Mouse (Mus musculus): ENCODE measurements at regions not wholly inside any gene's neighbourhood (a gene's known extent, or its start where the extent isn't known, plus 50 kb on each side); places are given as distances from the start of the nearest gene placed in this dataset.

DNA sequence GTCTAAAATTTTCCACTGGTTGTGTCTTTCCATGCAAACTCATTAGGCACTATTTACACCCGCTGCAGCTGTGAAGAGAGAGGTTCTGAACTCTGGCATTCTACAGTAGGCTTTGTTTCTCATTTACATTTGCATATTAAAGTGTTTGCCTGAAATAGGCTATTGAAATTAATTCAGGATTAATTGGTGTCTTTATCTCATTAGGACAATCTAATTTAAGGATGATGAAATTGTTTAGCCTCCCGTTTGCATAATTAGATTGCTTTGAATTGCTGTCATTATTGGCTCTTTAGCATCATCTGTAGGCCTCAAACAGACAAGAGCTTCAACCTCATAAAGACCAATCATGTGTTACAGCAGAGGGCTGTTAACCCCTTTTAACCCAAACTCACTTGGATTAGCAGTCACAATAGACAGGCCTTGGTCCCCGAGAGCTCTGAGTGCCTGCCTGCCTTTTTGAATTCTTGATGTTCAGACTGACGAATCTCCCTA is 476.7 kb upstream of the Pbx1 start:
- DNase-seq (ENCODE audit: low spot score) = no peak
- ATAC-seq = no peak
- H3K27ac ChIP-seq (ENCODE audit: low read length) = no peak overlapping the region
- H3K36me3 ChIP-seq (ENCODE audit: insufficient read depth, low read length) = no peaks in the 10 kb centered on the region
- H3K27me3 ChIP-seq (replicated peaks; ENCODE audit: insufficient read depth, low read length) = no peaks in the 10 kb centered on the region
- TF ChIP-seq EP300 (IDR thresholded peaks at IDR 0.05) (no peak), CTCF (IDR thresholded peaks at IDR 0.05) (no peak)
- no peak overlapping the region for H3K4me2 ChIP-seq (replicated peaks; ENCODE audit: low read depth, low read length)
- H3K4me1 ChIP-seq (ENCODE audit: insufficient read depth, low read depth, low read length) = no peaks in the 10 kb centered on the region
- 73% methylated on average over 4 of the region's 4 CpGs for WGBS
- no peak overlapping the region for H3K4me3 ChIP-seq (ENCODE audit: low read depth, low read length)
- no peak overlapping the region for H3K9ac ChIP-seq (replicated peaks; ENCODE audit: low read depth)
- no peaks in the 10 kb centered on the region for H3K9me3 ChIP-seq (ENCODE audit: low read length)

DNA sequence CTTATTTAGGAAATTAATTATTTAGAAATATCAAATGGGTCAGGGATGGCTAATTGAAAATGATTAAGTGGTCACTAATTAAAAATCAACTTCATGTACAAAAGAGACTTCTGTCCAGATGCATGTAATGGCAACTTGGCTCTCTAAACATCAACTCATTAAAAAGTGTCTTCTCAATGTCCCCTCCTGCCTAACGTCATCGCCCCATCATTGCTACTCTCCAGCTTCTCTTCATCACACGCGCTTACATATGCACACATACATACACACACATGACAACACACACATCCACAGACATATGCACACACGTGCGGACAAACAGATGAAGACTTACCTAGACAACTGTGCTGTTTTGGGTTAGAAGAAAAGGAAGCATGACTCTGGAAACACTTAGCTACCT is 476.1 kb upstream of the Pbx1 start:
- H3K9ac ChIP-seq (replicated peaks; ENCODE audit: low read depth) = no peak overlapping the region

DNA sequence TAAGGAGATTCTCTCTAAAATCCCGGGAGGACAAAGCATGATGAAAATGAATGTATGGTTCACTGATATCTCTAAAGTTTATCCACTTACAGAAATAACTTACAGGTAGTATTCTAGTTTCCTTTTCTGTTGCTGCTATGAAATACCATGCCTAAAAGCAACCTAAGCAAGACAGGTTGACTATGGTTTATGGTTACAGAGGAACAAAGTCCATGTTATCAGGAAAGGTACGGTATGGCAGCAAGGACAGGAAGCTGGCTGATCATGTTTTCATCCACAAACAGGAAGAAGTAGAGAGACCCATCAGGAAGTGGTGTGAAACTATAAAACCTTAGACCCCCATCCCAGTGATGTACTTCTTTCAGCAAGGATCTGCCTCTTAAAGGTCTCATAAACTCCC is 466.4 kb upstream of the Pbx1 start:
- Histone ChIP-seq H3K9me3 (ENCODE audit: low read length) (no peaks in the 10 kb centered on the region), H3K9ac (replicated peaks; ENCODE audit: low read depth) (no peak overlapping the region), H3K27ac (ENCODE audit: low read length) (no peak overlapping the region), H3K4me3 (ENCODE audit: low read depth, low read length) (no peak overlapping the region), H3K27me3 (replicated peaks; ENCODE audit: insufficient read depth, low read length) (no peaks in the 10 kb centered on the region), H3K36me3 (ENCODE audit: insufficient read depth, low read length) (no peaks in the 10 kb centered on the region), H3K4me1 (ENCODE audit: insufficient read depth, low read depth, low read length) (no peaks in the 10 kb centered on the region), H3K4me2 (replicated peaks; ENCODE audit: low read depth, low read length) (no peak overlapping the region)
- TF ChIP-seq EP300 (IDR thresholded peaks at IDR 0.05) (no peak), CTCF (IDR thresholded peaks at IDR 0.05) (no peak)
- DNase-seq (ENCODE audit: low spot score) (no peak), ATAC-seq (no peak)
- 72% methylated on average over 2 of the region's 2 CpGs for WGBS

More for the DNA sequence above, 476.1 kb upstream of the Pbx1 start:
- H3K4me1 ChIP-seq (ENCODE audit: insufficient read depth, low read depth, low read length) = no peaks in the 10 kb centered on the region
- ATAC-seq = no peak
- H3K4me3 ChIP-seq (ENCODE audit: low read depth, low read length) = no peak overlapping the region
- H3K4me2 ChIP-seq (replicated peaks; ENCODE audit: low read depth, low read length) = no peak overlapping the region
- no peak for DNase-seq (ENCODE audit: low spot score)
- no peaks in the 10 kb centered on the region for H3K27me3 ChIP-seq (replicated peaks; ENCODE audit: insufficient read depth, low read length)
- no peaks in the 10 kb centered on the region for H3K36me3 ChIP-seq (ENCODE audit: insufficient read depth, low read length)
- H3K27ac ChIP-seq (ENCODE audit: low read length) = no peak overlapping the region
- H3K9me3 ChIP-seq (ENCODE audit: low read length) = no peaks in the 10 kb centered on the region
- TF ChIP-seq CTCF (IDR thresholded peaks at IDR 0.05) (no peak), EP300 (IDR thresholded peaks at IDR 0.05) (no peak)
- WGBS = 88% methylated on average over 6 of the region's 6 CpGs

GRCm38 (mm10) chr1:168861577-168861976 is 429.5 kb upstream of the Pbx1 start:
- H3K36me3 ChIP-seq (ENCODE audit: insufficient read depth, low read length) = no peaks in the 10 kb centered on the region
- H3K4me2 ChIP-seq (replicated peaks; ENCODE audit: low read depth, low read length) = no peak overlapping the region
- no peak for TF ChIP-seq CTCF (IDR thresholded peaks at IDR 0.05)
- no peak for TF ChIP-seq EP300 (IDR thresholded peaks at IDR 0.05)
- no peak overlapping the region for H3K27ac ChIP-seq (ENCODE audit: low read length)
- DNase-seq (ENCODE audit: low spot score) = no peak
- WGBS = 39% methylated on average over 3 of the region's 3 CpGs
- no peak overlapping the region for H3K9ac ChIP-seq (replicated peaks; ENCODE audit: low read depth)
- H3K9me3 ChIP-seq (ENCODE audit: low read length) = no peaks in the 10 kb centered on the region
- no peaks in the 10 kb centered on the region for H3K27me3 ChIP-seq (replicated peaks; ENCODE audit: insufficient read depth, low read length)
- no peak for ATAC-seq
- H3K4me1 ChIP-seq (ENCODE audit: insufficient read depth, low read depth, low read length) = no peaks in the 10 kb centered on the region
- H3K4me3 ChIP-seq (ENCODE audit: low read depth, low read length) = no peak overlapping the region

- H3K9me3 ChIP-seq (ENCODE audit: low read length) = no peaks in the 10 kb centered on the region
- no peak overlapping the region for H3K4me2 ChIP-seq (replicated peaks; ENCODE audit: low read depth, low read length)
- no peak overlapping the region for H3K9ac ChIP-seq (replicated peaks; ENCODE audit: low read depth)
- TF ChIP-seq CTCF (IDR thresholded peaks at IDR 0.05) (no peak), EP300 (IDR thresholded peaks at IDR 0.05) (no peak)
- peak; percentile 8 for DNase-seq (ENCODE audit: low spot score)
- peaks cover 4% of the 10 kb centered on the region; the same call in 1 of the 2 replicates for H3K4me1 ChIP-seq (ENCODE audit: insufficient read depth, low read depth, low read length)
- WGBS = 15% methylated on average over 3 of the region's 3 CpGs
- no peak for ATAC-seq
- no peaks in the 10 kb centered on the region for H3K36me3 ChIP-seq (ENCODE audit: insufficient read depth, low read length)
- no peaks in the 10 kb centered on the region for H3K27me3 ChIP-seq (replicated peaks; ENCODE audit: insufficient read depth, low read length)
- H3K4me3 ChIP-seq (ENCODE audit: low read depth, low read length) = no peak overlapping the region
- H3K27ac ChIP-seq (ENCODE audit: low read length) = no peak overlapping the region
Observed at GRCm38 (mm10) chr1:168823184-168823583, 391.1 kb upstream of the Pbx1 start.

DNA sequence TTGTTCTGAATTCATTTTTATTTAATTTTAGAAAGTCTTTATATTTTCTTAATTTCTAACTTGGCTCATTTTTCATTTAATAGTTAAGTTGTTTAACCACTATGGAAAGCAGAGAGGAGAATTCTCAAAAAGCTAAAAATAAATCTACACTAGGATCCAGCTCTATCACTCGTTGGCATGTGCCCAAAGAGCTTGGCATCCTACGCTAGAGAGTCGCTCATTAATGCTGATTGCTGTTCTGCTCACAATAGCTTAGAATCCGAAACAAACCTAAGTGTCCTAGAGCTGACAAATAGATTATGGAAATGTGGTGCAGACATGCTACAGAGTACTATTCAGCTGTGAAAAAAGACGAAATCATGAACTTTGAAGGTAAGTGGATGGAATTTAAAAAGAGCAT is 386.3 kb upstream of the Pbx1 start:
- H3K4me3 ChIP-seq (ENCODE audit: low read depth, low read length) = no peak overlapping the region
- H3K9me3 ChIP-seq (ENCODE audit: low read length) = no peaks in the 10 kb centered on the region
- H3K4me1 ChIP-seq (ENCODE audit: insufficient read depth, low read depth, low read length) = peaks cover 4% of the 10 kb centered on the region; the same call in 1 of the 2 replicates
- ATAC-seq (no peak), DNase-seq (ENCODE audit: low spot score) (no peak)
- no peaks in the 10 kb centered on the region for H3K36me3 ChIP-seq (ENCODE audit: insufficient read depth, low read length)
- H3K27ac ChIP-seq (ENCODE audit: low read length) = no peak overlapping the region
- no peak for TF ChIP-seq CTCF (IDR thresholded peaks at IDR 0.05)
- no peak for TF ChIP-seq EP300 (IDR thresholded peaks at IDR 0.05)
- WGBS = 66% methylated on average over 5 of the region's 5 CpGs
- no peak overlapping the region for H3K9ac ChIP-seq (replicated peaks; ENCODE audit: low read depth)
- no peak overlapping the region for H3K4me2 ChIP-seq (replicated peaks; ENCODE audit: low read depth, low read length)
- H3K27me3 ChIP-seq (replicated peaks; ENCODE audit: insufficient read depth, low read length) = no peaks in the 10 kb centered on the region

DNA sequence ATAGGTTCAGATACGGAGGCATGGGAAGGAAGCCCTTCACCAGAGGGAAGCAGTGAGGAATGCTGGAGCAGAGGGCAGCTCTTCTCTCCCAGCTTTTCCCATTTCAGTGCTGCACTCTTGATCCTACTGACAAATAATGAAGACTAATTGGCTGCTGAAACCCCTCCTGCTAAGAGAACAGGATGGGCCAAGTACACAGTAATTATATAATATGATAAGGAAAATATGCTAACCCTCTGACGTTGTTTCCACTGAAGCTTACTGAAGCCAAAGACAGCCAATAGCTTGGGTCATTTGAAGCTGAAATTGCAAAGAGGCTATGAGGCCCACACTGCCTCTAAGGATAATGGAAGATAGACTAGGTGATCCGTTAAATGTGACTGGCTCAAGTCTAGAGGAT is 375.0 kb upstream of the Pbx1 start:
- ATAC-seq (no peak), DNase-seq (ENCODE audit: low spot score) (no peak)
- WGBS = 17% methylated on average over 3 of the region's 3 CpGs
- TF ChIP-seq CTCF (IDR thresholded peaks at IDR 0.05) (no peak), EP300 (IDR thresholded peaks at IDR 0.05) (no peak)
- no peak overlapping the region for H3K4me2 ChIP-seq (replicated peaks; ENCODE audit: low read depth, low read length)
- H3K27ac ChIP-seq (ENCODE audit: low read length) = no peak overlapping the region
- H3K9me3 ChIP-seq (ENCODE audit: low read length) = no peaks in the 10 kb centered on the region
- no peaks in the 10 kb centered on the region for H3K36me3 ChIP-seq (ENCODE audit: insufficient read depth, low read length)
- no peaks in the 10 kb centered on the region for H3K27me3 ChIP-seq (replicated peaks; ENCODE audit: insufficient read depth, low read length)
- no peaks in the 10 kb centered on the region for H3K4me1 ChIP-seq (ENCODE audit: insufficient read depth, low read depth, low read length)
- H3K9ac ChIP-seq (replicated peaks; ENCODE audit: low read depth) = no peak overlapping the region
- no peak overlapping the region for H3K4me3 ChIP-seq (ENCODE audit: low read depth, low read length)
